Mouse (Mus musculus) heart, embryonic 16.5 days (tissue): ENCODE results near the gene Uchl1. TPM values are rescaled to one million over a fixed set of nuclear protein-coding genes. Genes with fewer than 3 reads are reported as not detected.

Experiments
- ATAC-seq: fragments of 200-750 bp; cut with Nextera tagmentation; replicated peaks from 2 replicates; pipeline ENCODE4 v1.8.0; 2017; ENCODE audit warnings: moderate number of reproducible peaks; ENCODE audit not compliant: insufficient read depth, low FRiP score; ENCODE audit errors: extremely low read depth
- H3K27ac ChIP-seq: fragments of 300-500 bp; sonication (generic); 2 replicates; pipeline ENCODE4 v1.5.1; 2014; ENCODE audit warnings: mild to moderate bottlenecking, low read length, control low read depth, moderate library complexity
- H3K27me3 ChIP-seq: fragments of 300-500 bp; sonication (generic); 2 replicates; pipeline ENCODE4 v1.6.1; 2014; ENCODE audit warnings: low read length, mixed read lengths; ENCODE audit not compliant: control insufficient read depth, insufficient read depth
- H3K36me3 ChIP-seq: fragments of 300-500 bp; sonication (generic); 2 replicates; pipeline ENCODE4 v1.6.1; 2014; ENCODE audit not compliant: control insufficient read depth, insufficient read depth
- H3K4me1 ChIP-seq: fragments of 300-500 bp; sonication (generic); 2 replicates; pipeline ENCODE4 v1.6.1; 2014; ENCODE audit warnings: low read length, mixed read lengths; ENCODE audit not compliant: control insufficient read depth, insufficient read depth
- H3K4me2 ChIP-seq: fragments of 300-500 bp; sonication (generic); 2 replicates; pipeline ENCODE4 v1.6.1; 2014; ENCODE audit warnings: low read depth, mild to moderate bottlenecking, control low read depth, low read length
- H3K4me3 ChIP-seq: fragments of 300-500 bp; sonication (generic); 2 replicates; pipeline ENCODE4 v1.5.1; 2014; ENCODE audit warnings: mild to moderate bottlenecking, control low read depth, low read length
- H3K9ac ChIP-seq: fragments of 300-500 bp; sonication (generic); 2 replicates; pipeline ENCODE4 v1.6.1; 2014; ENCODE audit warnings: low read length, control low read depth
- H3K9me3 ChIP-seq: fragments of 300-500 bp; sonication (generic); replicated peaks from 2 replicates; pipeline ENCODE4 v1.6.1; 2016; ENCODE audit warnings: low read length; ENCODE audit not compliant: control insufficient read depth
- WGBS: fragments of 180-500 bp; shearing (Covaris S2); extraction: QIAGEN DNeasy Blood & Tissue Kit; methylation state at CpG from one replicate; pipeline ENCODE4 v1.1.7; 2014; 5-methylcytosine and 5-hydroxymethylcytosine counted together
- polyA plus RNA-seq: library from polyadenylated mRNA; unstranded; fragments of >200 nt; fragmentation: Nextera tagmentation; extraction: Ambion mirVana; gene quantifications from 2 replicates; pipeline ENCODE4 v1.2.1, GENCODE M21; 2015

Gene Uchl1
- polyA plus RNA-seq, 1 experiment from 2014 or later: 76.8 TPM

- Histone ChIP-seq H3K4me2 (no peak overlapping the region), H3K4me1 (no peaks in the 10 kb centered on the region), H3K9ac (no peak overlapping the region), H3K9me3 (peaks cover 3% of the 10 kb centered on the region; the same call in 1 of the 2 replicates), H3K27ac (no peak overlapping the region), H3K36me3 (no peaks in the 10 kb centered on the region), H3K4me3 (no peak overlapping the region), H3K27me3 (peaks cover 10% of the 10 kb centered on the region)
- no peak for ATAC-seq
Observed at GRCm38 (mm10) chr5:66697119-66697518, 21.2 kb downstream of the Uchl1 start.

GRCm38 (mm10) chr5:66699911-66700310 is 24.0 kb downstream of the Uchl1 start:
- H3K4me2 ChIP-seq: no peak overlapping the region
- peaks cover 7% of the 10 kb centered on the region for H3K4me1 ChIP-seq
- no peak overlapping the region for H3K4me3 ChIP-seq
- H3K9me3 ChIP-seq: peaks cover 3% of the 10 kb centered on the region; the same call in 1 of the 2 replicates
- no peaks in the 10 kb centered on the region for H3K36me3 ChIP-seq
- no peak for ATAC-seq
- 44% methylated on average over 6 of the region's 6 CpGs for WGBS
- no peak overlapping the region for H3K27ac ChIP-seq
- peaks cover 19% of the 10 kb centered on the region for H3K27me3 ChIP-seq
- H3K9ac ChIP-seq: no peak overlapping the region

- Histone ChIP-seq H3K36me3 (no peaks in the 10 kb centered on the region), H3K4me3 (no peak overlapping the region), H3K27me3 (peaks cover 31% of the 10 kb centered on the region), H3K4me2 (no peak overlapping the region), H3K27ac (no peak overlapping the region), H3K4me1 (peaks cover 7% of the 10 kb centered on the region), H3K9ac (no peak overlapping the region), H3K9me3 (no peaks in the 10 kb centered on the region)
- no peak for ATAC-seq
- 79% methylated on average over 4 of the region's 4 CpGs for WGBS
Observed at GRCm38 (mm10) chr5:66701951-66702350, 26.1 kb downstream of the Uchl1 start.

- H3K4me2 ChIP-seq: peak overlapping the region; percentile 31
- peak; percentile 91 for ATAC-seq
- WGBS: 7% methylated on average over 10 of the region's 10 CpGs
- no peak overlapping the region for H3K9ac ChIP-seq
- H3K9me3 ChIP-seq: no peaks in the 10 kb centered on the region
- peaks cover 39% of the 10 kb centered on the region for H3K27me3 ChIP-seq
- no peak overlapping the region for H3K27ac ChIP-seq
- no peak overlapping the region for H3K4me3 ChIP-seq
- peaks cover 7% of the 10 kb centered on the region for H3K4me1 ChIP-seq
- H3K36me3 ChIP-seq: no peaks in the 10 kb centered on the region
Observed at GRCm38 (mm10) chr5:66703317-66704004, 27.6 kb downstream of the Uchl1 start.

GRCm38 (mm10) chr5:66707859-66708258 is 32.0 kb downstream of the Uchl1 start:
- Histone ChIP-seq H3K27me3 (peaks cover 48% of the 10 kb centered on the region), H3K4me1 (peaks cover 7% of the 10 kb centered on the region), H3K36me3 (no peaks in the 10 kb centered on the region), H3K9ac (no peak overlapping the region), H3K4me2 (no peak overlapping the region), H3K27ac (no peak overlapping the region), H3K9me3 (no peaks in the 10 kb centered on the region), H3K4me3 (no peak overlapping the region)
- 68% methylated on average over 5 of the region's 5 CpGs for WGBS
- no peak for ATAC-seq

GRCm38 (mm10) chr5:66710445-66711019 is 34.6 kb downstream of the Uchl1 start:
- ATAC-seq: no peak
- no peak overlapping the region for H3K9ac ChIP-seq
- H3K4me3 ChIP-seq: no peak overlapping the region
- no peak overlapping the region for H3K4me2 ChIP-seq
- no peaks in the 10 kb centered on the region for H3K36me3 ChIP-seq
- H3K4me1 ChIP-seq: peaks cover 1% of the 10 kb centered on the region
- WGBS: 12% methylated on average over 4 of the region's 4 CpGs
- no peak overlapping the region for H3K27ac ChIP-seq
- peaks cover 49% of the 10 kb centered on the region for H3K27me3 ChIP-seq
- H3K9me3 ChIP-seq: no peaks in the 10 kb centered on the region

- Histone ChIP-seq H3K4me2 (no peak overlapping the region), H3K9ac (no peak overlapping the region), H3K36me3 (no peaks in the 10 kb centered on the region), H3K9me3 (0 out of 2 replicates have a peak, but pooled peaks cover 4% of the 10 kb centered on the region), H3K4me3 (no peak overlapping the region), H3K4me1 (peaks cover 7% of the 10 kb centered on the region), H3K27ac (no peak overlapping the region), H3K27me3 (peaks cover 47% of the 10 kb centered on the region)
- 51% methylated on average over 6 of the region's 6 CpGs for WGBS
- ATAC-seq: no peak
Observed at GRCm38 (mm10) chr5:66712801-66713200, 36.9 kb downstream of the Uchl1 start.

GRCm38 (mm10) chr5:66715498-66715931 is 39.6 kb downstream of the Uchl1 start:
- no peak overlapping the region for H3K4me2 ChIP-seq
- H3K4me1 ChIP-seq: peaks cover 7% of the 10 kb centered on the region
- H3K27ac ChIP-seq: no peak overlapping the region
- ATAC-seq: peak; percentile 63; the same call in 1 of the 2 replicates
- no peak overlapping the region for H3K9ac ChIP-seq
- H3K4me3 ChIP-seq: no peak overlapping the region
- H3K27me3 ChIP-seq: peaks cover 51% of the 10 kb centered on the region
- WGBS: 13% methylated on average over 4 of the region's 4 CpGs
- no peaks in the 10 kb centered on the region for H3K36me3 ChIP-seq
- 0 out of 2 replicates have a peak, but pooled peaks cover 4% of the 10 kb centered on the region for H3K9me3 ChIP-seq

- Histone ChIP-seq H3K9me3 (0 out of 2 replicates have a peak, but pooled peaks cover 4% of the 10 kb centered on the region), H3K27me3 (peaks cover 47% of the 10 kb centered on the region), H3K36me3 (no peaks in the 10 kb centered on the region), H3K4me2 (no peak overlapping the region), H3K27ac (no peak overlapping the region), H3K4me1 (peaks cover 7% of the 10 kb centered on the region), H3K9ac (no peak overlapping the region), H3K4me3 (no peak overlapping the region)
- ATAC-seq: no peak
- WGBS: 46% methylated on average over 4 of the region's 4 CpGs
Observed at GRCm38 (mm10) chr5:66717931-66718330, 42.0 kb downstream of the Uchl1 start.
